Mouse (Mus musculus) c-Kit-positive CD71-positive TER-119-negative erythroid progenitor cells, embryonic 14.5 days (primary cell): Measurements from ENCODE around the gene Nrg3.

ENCODE experiments used
- DNase-seq: peaks from one replicate; pipeline ENCODE4 v3.0.0-alpha.2; 2013; ENCODE audit warnings: low read depth

Nrg3 gene

DNA sequence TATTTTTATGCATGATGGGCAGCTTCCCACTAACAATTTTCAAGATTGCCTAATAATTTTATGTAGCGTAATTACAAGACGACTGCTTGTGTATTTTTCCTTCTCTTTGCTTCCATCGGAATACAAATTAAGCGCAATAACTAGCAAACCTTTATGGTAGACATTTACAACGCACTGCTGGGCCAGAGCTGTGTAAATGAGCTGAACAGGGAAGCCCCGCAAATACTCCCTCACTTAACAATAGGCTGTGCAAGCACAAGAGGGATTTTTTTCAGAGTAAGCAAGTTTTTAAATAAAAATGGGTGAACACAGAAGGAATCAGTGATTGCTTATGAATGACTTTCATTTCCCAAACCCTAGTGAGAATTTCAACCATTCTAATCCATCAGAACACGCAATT, 513.5 kb downstream of the Nrg3 start:
- no peak for DNase-seq

DNA sequence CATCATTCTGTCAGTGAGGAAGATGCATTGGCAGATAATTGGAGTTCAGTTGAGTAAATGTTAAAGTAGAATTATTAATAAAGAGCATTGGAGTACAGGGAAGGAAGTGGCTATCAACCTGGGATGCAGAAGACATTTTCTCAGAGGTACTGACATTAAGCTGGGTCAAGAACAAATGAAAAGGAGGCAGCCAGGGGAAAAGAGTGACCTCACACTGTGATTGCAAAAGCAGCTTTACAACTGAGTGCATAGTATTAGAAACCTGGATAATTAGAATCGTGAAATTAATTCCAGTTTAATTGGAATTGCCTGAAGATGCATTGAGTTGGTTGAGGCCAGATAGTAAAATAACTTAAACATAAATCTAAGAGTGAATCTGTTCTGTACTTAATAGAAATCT, 535.4 kb downstream of the Nrg3 start:
- no peak for DNase-seq

DNA sequence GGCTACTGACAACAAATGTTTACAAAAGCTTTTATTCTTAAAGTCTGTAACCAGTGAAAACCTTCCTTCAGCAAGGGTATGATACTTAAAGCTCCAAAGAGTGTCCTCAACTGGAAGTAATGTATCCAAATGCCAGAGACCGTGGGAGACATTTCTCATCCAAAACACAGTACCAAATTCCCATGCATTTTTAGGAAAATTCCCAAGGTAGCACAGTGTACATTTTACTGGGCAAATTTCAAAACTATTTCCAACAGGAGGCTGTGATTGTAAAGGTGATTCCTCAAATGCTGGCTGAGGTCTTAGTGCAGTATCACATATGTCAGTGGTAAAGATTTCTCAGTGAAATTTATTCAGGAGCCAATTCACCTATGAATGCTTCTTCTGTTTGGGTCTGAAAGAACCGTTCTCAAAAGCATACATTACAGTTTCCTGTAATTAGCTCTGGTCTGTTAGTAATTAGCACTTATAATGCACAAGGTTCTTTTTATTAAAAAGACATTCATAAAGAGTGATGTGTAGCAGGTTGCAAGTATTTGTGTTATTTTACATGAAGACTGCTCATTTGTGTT, 536.3 kb downstream of the Nrg3 start:
- no peak for DNase-seq

DNA sequence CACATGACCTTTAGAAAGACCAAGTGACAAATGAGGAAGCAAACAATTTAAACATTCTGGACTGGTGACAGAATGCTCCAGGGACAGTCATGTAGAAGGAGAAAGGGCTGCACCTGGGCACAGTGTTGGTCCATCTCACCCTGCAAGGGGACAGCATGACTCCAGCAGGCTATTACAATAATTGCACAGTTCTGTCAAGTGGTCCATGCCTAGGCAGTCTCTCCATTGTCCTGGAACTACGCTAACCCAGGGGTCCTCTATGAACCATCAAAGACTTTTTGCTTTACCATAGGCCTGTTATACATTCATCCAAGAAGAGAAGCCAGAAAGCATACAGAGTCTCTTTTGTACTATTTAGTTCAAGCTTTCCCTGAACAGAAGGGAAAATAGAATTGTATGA, 549.2 kb downstream of the Nrg3 start:
- DNase-seq: no peak

DNA sequence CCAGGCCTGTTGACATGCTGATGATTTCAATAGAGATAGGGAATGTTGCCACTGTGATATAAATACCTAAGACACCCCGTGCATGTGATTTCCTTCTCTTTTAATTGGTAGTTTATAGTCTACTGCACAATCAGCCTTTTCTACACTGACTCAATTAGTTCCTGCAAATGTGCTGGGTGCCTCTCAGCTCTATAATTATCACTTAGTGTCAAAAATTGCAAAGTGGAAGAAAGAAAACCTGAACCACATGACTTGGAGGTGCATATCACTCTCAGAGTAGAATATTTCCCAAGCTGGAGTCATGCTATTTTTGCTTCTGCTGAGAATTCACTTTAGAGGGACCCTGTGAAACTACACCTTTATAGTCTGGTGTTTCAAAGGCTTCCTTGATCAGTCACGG, 552.1 kb downstream of the Nrg3 start:
- no peak for DNase-seq

DNA sequence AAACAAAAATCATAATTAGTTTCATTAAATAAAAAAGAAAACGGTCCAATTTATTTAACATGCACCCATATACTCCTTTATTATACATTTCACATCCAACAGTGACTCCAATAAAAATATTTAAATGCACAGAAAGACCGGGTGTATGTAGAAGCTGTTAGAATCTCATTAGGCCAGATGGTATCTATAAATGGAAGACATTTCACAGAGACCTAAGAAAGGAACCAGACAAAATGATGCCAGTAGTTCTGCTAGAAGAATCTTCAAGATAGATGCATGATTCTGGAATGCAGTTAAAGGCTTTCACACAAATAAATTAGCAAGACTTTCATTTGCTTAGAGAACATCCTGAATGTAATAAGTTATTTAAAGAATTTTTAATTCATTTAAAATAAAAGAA, 602.3 kb downstream of the Nrg3 start:
- no peak for DNase-seq

DNA sequence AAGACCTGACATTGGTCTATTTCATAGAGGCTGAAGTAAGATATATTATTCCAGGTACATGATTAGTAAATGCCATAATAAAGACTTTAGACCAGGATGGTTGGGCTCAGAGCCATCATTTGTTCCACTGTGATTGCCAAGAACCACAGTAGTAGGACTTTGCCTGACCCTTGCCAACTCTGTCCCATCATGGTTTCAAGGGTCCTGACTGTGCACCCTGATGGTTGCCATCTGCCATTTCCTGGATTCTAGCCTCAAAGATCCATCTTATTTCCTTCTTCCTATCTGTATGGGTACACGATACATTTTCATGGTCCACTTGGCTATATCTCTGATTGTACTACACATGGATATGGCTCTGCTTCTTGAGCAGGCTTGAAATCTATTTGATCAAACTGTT, 625.3 kb downstream of the Nrg3 start:
- DNase-seq: no peak

DNA sequence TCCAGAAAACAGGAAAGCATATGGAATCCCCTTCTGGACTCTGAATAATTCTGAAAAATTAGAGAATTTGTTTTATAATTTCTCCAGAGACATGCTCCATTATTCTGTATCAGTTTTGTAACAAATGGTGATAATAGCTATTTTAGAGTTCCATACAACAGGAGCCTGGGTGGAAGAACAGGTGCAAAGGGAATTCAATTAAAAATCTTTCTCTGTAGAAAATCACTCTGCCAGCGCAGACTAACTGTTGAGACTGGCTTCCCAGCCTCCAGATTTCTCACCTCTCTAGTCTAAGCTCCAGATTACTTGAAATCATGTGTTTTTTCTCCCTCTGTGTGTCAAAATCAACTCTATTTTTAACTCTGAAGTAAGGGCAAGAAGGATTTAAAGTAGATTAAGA, 625.8 kb downstream of the Nrg3 start:
- no peak for DNase-seq

DNA sequence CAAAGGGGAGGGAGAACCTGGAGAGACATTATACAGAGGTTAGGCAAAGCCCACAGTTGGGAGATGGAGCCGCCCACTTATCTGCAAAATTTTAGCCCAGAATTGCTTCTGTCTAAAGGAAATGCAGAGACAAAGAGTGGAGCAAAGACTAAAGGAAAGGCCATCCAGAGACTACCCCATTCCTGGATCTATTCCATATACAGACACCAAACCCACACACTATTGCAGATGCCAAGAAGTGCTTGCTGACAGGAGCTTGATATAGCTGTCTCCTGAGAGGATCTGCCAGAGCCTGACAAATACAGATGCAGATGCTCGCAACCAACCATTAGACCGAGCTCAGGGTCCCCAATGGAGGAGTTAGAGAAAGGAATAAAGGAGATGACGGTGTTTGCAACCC, 637.9 kb downstream of the Nrg3 start:
- DNase-seq: no peak

DNA sequence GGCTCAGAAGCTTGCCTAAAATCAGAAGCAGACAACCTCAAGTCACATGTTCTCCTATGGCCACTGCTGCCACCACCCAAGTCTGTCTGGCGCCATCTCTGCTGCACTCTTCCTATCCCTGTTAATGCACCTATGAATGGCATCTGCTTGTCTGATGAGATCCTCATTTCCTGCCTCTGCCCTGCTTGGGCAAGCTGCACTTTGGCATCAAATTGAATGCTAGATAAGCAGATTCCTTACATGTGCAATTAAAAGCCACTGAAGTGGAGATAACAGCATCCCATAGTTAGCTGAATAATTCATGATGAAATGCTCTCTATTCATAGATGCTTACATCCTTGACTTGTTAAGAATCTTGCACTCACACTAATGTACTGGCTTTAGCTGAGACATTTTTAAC, 648.0 kb downstream of the Nrg3 start:
- DNase-seq: no peak

DNA sequence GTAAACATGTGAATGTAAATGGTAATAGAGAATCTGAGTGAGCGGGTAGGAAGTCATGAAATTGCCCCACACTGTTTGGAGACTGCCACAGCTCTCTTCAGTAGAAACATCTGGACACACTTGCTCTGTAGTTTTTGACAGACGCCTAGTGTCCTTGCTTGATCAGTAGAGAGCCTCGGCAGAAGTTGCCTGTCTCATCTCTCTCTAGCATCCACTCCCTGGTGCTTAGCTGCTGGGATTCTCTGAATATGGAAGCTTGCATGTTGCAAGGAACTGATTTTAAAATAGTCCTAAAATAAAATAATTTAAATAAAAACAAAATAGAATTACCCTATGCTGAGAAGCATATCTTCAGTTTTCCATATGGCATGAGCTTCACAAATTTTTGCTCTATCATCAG, 675.9 kb downstream of the Nrg3 start:
- DNase-seq: no peak

DNA sequence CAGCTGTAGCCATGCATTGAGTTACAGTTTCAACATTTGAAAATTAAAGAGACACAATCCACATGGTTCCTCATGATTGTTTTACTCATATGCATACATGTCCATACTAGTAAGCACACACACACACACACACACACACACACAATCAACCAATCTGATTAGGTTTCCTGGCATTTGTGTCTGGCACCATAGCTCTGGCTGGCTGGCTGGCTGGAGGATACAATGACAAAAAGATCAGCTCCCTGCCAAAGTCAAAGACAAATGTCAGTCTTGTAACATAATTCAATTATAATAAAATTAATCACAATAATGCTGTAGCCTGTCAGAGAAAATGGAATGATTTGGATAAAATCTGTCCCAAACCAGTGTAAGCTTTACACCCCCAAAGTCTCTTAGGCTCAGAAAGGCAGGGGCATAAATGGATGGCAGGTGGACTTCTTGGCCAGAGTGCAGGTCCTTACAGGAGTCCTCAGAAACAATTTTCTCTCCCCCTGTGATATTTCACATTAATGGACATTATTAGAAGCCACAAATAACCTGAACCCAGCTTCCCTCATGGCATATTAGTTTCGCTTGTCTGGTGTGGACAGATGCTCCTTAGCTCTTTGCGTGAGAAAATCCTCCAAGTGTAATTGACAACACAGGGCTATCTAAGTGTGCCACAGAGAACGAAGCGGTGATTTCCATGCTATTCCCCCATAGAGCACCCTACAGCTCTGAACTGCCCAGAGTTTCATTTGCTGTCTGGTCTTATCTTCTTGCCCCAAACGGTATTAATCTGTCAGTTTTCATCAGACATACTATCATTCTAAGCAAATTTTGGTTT, 697.4 kb downstream of the Nrg3 start:
- no peak for DNase-seq

DNA sequence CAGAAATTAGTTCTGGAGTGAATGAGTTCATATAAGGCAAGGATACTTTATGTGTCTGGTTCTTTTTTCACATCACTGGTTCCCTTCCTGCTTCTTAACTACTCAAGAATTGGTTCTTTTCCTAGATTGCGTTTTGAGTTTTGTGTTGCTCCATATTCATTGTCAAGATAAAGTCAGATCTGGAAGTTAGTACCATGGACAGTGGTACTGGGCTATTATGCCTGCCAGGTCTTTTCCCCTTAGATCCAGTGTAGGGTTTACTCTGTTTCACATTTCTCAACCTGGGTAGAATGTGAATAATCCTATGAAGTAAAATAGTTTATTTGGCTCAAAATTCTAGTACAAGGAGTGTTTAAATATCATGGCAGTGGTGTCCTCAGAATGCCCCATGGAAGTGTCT, 698.1 kb downstream of the Nrg3 start:
- no peak for DNase-seq

DNA sequence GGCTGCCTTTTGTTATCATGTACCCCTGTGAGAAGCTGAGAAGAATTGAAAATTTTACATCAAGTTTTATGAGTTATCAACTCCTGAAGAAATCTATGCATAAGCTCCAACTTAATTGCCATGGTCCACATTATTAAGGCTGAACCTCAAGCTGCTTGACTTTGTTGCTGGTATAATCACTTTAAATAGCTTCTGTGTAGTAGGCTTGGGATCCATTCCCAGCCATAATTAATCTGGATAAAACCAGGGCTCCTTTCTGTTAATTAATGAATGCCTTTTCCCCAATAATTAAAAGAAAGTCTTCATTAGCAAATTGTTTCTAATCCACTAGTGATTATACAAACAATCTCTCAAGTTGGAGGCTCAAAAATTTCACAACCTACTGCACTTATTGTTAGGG, 742.4 kb downstream of the Nrg3 start:
- no peak for DNase-seq

DNA sequence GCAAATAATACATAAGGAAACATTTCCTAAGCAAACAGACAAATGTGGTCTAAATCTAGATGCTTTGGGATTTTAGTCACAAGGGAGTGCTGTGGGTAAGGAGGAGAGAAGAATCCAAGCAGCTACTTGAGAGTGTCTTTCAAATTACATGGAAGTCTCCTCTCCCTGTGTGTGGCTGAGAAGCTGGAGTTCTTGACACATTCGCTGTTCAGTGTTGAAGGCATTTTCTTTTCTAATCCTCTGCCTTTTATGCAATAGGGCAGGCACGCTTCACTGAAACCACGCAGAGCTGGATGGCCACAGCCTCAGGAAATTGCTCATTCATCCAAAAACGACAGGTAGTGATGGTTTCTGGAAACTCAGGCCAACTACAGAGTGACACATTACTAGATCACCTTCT, 769.0 kb downstream of the Nrg3 start:
- no peak for DNase-seq

DNA sequence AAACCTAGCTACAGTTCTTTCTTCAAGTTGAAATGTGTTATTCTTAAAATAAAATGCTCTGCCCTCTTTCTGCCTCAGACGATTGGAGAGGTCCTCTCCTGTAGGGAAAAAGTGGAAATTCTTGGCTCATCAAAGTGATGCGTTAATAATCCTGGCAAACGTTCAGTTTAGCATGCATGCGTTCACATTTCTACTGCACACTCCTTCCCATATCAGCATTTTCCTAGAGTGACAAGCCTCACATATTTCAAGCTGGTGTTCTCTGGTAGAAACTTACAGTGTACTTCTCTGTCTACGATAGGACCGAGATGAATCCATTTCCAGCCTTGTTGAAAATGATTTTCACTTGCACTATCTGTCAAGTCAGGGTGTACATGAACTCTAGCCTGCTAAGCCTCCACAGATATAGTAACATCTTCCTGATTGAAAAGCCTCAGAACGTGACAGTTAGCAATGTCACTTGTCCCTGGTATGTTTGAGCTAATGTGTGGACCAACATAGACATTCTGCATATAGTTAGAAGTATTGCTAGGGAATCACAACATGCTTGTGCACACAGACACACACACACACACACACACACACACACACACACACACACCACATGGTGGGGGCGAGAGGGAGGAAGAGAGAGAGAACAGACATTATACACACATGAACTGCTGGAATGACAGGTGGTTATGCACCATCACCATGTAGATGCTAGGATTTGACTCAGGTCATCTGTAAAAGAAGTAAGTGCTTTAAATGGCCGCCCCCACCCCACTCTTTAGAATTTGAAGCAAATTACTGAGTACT, 770.1 kb downstream of the Nrg3 start:
- DNase-seq: no peak

DNA sequence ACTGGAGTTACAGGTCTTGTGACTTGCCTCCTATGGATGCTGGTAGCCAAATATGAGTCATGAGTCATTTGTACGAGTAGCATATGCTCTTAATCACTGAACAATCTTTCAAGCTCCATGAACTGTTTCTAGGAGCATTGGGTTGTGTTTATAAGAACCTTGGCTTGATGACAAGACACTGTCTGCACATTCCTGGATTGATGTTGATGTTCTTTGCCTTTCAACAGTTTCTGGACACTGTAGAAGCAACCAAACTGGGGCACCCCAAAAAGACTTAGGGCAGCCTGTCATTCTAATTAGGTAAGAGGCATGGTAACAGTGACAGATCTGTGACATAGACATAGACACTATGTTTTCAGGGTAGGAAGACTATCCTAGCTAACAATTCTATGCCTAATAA, 771.5 kb downstream of the Nrg3 start:
- DNase-seq: no peak

DNA sequence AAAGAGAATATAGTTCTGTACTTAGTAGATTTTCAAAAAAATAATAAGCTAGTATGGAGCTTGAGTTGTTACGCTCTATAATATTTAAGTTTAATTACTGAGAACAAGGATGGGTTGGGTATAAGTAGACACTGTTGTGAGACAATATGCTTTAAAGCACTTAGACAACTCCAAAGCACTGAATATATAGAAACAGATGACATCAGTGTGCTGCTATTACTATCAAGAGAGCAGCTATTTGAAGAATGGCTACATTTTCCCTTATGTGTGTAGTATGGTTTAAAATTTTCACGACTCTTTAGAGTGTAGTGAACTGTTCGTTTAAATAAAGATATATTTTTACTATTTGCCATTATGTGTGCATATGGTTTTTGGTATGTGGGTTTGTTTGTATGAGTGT, 771.9 kb downstream of the Nrg3 start:
- no peak for DNase-seq

DNA sequence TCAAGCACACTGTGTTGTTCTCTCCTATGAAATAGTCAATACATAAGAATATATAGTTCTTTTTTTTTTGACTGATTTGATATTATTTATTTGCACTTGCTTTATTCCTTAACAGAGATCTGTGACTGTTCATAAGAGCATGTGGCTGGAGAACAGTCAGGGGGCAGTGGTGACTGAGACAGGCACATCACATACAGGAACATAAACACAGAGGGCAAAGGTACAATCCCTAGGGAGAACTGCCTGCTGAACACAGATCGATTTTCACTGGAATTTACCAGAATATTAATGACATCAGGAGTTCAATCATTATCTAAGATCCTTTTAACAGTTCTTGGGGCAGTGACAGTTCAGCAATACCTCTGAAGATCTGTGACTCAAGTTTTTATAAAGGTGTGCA, 812.9 kb downstream of the Nrg3 start:
- DNase-seq: no peak

DNA sequence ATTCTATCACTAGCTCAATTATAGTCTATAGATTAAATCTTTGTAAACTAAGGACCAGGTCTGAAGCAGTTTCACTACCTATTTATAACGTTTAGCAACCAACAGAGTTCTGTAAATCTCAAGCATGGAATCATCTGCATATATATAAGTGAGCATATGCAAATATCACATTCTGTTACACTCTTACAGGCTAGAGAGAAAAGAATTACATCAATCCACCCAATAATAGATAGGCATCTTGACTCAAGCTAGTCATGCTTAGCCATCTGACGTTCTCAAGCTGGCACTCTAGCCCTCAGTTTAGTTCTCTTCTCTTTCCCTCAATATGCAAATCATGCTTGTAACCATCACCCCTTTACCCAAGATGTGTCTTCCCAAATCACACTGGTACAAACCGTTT, 835.8 kb downstream of the Nrg3 start:
- no peak for DNase-seq

DNA sequence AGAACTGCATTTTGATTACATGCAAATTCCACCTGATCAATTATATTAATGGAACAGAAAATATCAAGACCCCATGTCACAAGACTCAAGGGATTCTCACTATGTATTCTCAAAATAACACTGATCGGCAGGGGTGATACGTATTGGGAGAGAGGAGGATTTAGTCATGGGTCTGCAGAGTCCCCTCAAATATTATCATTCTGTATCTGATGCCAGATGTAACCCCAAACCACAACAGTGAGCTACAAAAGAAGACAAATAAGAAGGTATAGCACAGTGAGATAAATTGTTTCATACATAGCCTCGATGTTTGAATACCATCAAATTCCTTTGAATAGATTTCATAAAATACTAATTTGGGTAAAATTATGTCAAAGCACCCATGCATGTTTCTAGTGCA, 842.8 kb downstream of the Nrg3 start:
- DNase-seq: no peak

DNA sequence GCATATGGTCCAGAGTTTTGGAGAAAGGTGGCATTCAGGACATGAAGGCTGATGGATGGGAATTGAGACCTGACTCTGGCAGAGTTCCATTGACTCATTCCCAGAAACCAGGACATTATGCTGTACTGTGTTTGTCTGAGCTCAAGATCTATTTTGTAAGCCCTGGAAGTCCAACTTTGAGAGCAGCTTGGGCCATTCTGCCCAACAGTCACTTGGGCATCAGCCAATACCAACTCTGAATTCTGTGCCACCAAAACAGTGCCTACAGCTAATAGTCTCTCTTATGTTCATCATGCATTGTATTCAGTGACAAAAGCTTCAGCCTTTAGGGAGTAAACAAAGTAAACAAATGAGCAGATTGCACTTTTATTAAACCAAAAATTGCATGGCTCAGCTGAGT, 843.2 kb downstream of the Nrg3 start:
- DNase-seq: no peak

DNA sequence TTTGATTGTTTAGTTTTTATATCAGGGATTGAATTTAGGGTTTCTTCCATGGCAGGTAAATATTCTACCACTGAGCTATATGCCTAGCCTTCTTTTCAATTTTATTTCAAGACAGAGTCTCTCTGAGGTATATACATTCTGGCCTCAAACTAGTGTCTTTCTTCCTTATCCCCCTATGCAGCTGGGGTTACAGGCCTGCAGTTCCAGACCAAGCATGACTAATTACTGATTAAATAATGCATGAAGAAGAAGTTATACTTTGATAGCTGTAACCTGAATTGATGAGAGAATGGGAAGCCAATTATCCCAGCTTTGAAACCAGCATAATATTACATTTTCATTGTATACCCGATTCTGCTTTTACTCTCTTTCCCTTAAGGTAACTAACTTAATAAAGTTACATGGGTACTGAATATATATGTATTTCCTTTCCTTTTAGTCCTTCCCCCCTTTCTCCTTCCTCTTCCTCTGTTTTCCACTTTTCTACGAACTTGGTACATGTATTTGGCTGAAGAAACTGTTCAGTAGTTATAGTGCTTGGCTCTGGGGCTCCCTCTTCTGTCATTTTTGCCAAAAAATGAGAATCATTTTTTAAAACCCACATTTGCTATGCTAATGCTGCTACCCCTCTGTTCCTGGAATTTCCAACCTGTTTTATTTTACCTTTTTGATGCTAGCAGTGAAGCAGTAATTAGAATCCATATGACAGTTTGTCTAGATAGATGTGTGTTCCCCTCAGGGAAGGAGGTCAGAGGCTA, 843.8 kb downstream of the Nrg3 start:
- no peak for DNase-seq
